Mouse (Mus musculus) kidney, adult 18-20 months (tissue): ENCODE data around the gene 1300017J02Rik.

Experiments
- DNase-seq: peaks from one replicate; pipeline ENCODE4 v3.0.0; 2021

The 1300017J02Rik gene

DNA sequence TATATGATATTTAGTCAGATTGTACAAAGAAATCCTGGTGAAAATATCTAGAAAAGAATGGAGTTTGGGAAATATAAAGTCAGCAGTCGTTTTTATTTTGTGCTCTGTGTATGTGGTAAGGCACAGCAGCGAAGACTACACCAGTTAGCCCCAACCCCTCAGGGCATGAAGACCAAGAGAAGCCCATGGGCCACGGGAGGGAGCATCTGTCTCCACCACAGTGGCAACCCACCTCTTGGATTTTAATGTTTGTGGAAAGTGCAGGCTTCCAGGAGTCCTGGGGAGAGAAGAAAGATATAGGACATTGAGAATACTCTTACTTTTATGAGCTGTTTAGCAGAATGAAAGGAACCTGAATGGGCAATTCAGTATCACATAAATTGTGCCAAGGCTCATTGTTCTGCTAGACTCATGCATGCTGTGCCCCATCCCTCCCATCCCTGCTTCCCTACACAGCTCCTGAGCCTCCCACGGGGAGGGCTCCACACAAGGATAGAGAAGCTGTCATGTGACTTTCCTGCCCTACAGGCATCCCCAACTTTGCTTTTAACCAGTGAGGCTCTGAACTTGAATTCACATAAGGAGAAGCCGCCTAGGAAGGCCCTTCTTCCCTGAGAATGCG is 96.0 kb downstream of the 1300017J02Rik start:
- no peak for DNase-seq

- peak; percentile 56 for DNase-seq
Measured at GRCm38 (mm10) chr9:103207846-103208245, 97.0 kb downstream of the 1300017J02Rik start.

DNA sequence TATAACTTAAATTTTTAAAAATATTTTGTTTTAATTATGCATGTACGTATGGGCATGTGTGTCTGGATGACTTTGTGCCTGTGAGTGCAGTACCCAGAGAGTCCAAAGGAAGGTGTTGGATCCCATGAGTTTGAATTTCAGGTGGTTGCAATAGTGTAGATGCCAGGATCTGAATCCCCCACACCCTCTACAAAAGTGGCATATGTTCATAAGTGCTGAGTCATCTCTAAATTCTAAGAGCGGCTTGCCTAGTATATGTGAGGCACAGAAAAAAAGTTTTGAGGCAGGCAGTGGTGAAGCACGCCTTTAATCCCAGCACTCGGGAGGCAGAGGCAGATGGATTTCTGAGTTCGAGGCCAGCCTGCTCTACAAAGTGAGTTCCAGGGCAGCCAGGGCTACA is 99.1 kb downstream of the 1300017J02Rik start:
- no peak for DNase-seq

DNA sequence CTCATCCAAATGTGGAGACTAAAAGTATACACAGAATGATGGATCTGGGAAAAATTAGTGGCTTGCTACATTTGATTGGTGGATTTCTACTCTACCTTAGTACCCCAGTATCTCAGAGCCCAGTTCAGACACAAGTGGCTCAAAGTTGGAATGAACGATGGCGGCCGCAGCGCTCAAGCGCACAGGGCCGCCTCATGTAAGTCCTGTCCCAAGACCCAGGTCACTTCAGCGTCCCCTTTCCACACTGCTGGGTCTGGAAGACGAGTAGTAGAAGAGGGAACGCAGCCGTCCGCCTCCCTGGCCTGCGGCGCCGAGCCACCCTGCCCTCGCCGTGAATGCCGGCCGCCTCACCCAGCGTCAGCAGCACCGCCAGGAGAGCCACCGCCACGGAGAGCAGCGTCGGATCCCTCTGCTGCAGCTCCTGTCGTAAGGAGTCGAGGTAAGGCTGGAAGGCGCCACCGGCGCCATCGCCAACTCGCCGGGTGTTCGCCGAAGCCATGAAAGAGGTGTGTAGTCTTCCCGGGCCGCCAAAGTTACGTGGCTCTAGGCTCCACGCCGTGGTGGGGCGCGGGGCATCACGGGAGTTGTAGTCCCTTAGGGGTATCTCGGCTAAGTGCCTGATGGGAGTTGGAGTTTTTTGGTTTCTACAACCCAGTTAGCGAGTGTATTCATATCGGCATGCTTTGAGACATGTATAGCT is 103.2 kb downstream of the 1300017J02Rik start, which contains the start of gene Srprb:
Gene Srprb (minus strand): TSS at position 577 of the 700 bp plus-strand sequence.
- DNase-seq = peak; percentile 93
